Mouse (Mus musculus) left cerebral cortex, adult 2 months (tissue): Measurements from ENCODE around the gene Sulf2. TPM values are rescaled to one million over a fixed set of nuclear protein-coding genes. Genes with fewer than 3 reads are reported as not detected.

Experiments used
- DNase-seq, 2 experiments: peaks; one replicate each; pipeline ENCODE4 v3.0.0; 2021 to 2022; ENCODE audit warnings: low spot score in 2 of 2, mixed read lengths in 1 of 2; ENCODE audit errors: extremely low spot score in 1 of 2
- H3K27ac ChIP-seq: fragments of 200-600 bp; 2 replicates; pipeline ENCODE4 v1.8.1; 2022
- H3K4me3 ChIP-seq: fragments of 200-600 bp; 2 replicates; pipeline ENCODE4 v1.8.1; 2022
- CTCF ChIP-seq: fragments of 200-600 bp; IDR thresholded peaks from 2 replicates; pipeline ENCODE4 v1.8.1; 2022; ENCODE audit warnings: antibody characterized with exemption, mild to moderate bottlenecking, moderate library complexity
- intact Hi-C: fragments of 180-260 bp; cut with DNase I; formaldehyde crosslinking; loops from one replicate; pipeline ENCODE4 v1.15.1; 2025
- total RNA-seq, 2 experiments: library from RNA; stranded (reverse); gene quantifications; 2 replicates each; pipeline ENCODE4 v1.2.3; 2021

Sulf2 gene
- total RNA-seq, 2 experiments from 2014 or later: 100 to 102 TPM

- DNase-seq: no peak
- Histone ChIP-seq H3K27ac (no peak overlapping the region), H3K4me3 (no peak overlapping the region)
- intact Hi-C loops: no loop called here
- TF ChIP-seq CTCF: no peak
These were observed 11.6 kb downstream of the Sulf2 start for GRCm38 (mm10) chr2:166143871-166144270.

DNA sequence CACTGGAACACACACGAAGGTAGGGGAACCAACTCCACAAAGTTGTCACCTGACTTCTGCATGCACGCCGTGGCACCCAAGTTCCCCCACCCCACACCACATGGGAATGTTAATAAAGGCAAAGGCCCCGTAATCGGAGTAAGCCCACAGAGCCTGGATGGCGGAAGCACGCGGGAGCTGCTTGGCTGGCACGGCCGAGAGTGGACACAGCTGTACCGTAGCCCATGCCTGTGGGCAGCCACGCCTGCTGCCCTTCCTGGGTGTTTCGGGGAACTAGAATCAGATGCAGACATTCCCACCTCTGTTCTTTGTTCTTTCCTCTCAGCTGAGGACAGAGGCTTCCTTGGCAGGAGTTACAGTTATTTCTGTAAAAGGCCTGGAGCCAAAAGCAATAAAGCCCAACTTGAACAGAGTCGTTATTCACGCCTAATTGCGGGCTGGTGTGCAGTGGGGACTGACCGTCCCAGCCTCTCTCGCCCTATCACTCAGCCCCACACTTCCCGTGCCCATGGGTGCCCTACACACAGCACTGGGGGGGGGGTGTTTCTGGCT is 12.8 kb downstream of the Sulf2 start:
- H3K4me3 ChIP-seq: no peak overlapping the region
- intact Hi-C loops: no loop called here
- peak in 1 of 2 experiments; percentile 35 for DNase-seq
- TF ChIP-seq CTCF: no peak
- H3K27ac ChIP-seq: peak overlapping the region; percentile 63

DNA sequence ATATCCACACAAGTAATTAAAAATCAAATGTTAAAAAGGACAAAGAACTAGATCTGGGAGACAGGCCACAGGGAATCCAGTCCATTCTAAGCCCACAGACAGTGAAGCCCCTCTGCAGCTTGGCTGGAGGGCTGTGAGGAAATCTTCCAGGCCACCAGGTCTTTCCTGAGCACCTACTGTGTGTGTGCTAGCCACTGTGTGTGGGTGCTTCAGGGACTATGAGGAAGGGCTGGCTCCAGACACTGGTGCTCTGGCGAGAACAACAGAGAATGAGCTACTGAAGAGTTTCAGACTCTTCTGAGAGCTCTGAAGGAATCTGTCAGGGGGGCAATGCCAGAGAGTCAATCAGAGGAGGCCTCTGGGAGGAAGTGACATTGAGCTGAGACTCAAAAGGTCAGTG is 13.6 kb downstream of the Sulf2 start:
- no peak for DNase-seq
- no peak for TF ChIP-seq CTCF
- intact Hi-C loops: no loop called here
- peak overlapping the region; percentile 61 for H3K27ac ChIP-seq
- no peak overlapping the region for H3K4me3 ChIP-seq

GRCm38 (mm10) chr2:166141039-166141438 is 14.4 kb downstream of the Sulf2 start:
- TF ChIP-seq CTCF: no peak
- intact Hi-C loops: no loop called here
- Histone ChIP-seq H3K27ac (peak overlapping the region; percentile 30; the same call in 1 of the 2 replicates), H3K4me3 (no peak overlapping the region)
- DNase-seq: no peak

DNA sequence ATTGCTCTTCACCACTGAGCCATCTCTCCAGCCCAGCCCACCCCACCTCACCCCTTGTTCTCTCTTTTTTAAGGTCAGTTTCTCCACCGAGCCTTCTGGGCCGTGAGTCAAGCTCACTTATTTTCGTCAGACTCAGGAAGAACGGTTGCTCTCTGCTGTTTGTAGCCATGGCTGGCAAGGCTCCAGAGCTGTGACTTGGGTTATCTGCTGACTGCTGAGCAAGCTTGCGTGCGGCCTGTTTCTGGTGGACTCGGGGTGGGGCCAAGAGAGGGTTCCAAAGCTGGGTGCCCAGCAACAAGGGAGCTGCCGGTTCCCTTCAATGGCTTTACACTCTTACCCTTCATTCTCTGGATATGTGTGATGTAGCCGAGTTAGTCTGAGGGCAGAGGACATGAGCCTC is 15.0 kb downstream of the Sulf2 start:
- TF ChIP-seq CTCF: no peak
- peak; percentile 37 to 41 for DNase-seq
- H3K27ac ChIP-seq: peak overlapping the region; percentile 30; the same call in 1 of the 2 replicates
- intact Hi-C loops: no loop called here
- H3K4me3 ChIP-seq: no peak overlapping the region

DNA sequence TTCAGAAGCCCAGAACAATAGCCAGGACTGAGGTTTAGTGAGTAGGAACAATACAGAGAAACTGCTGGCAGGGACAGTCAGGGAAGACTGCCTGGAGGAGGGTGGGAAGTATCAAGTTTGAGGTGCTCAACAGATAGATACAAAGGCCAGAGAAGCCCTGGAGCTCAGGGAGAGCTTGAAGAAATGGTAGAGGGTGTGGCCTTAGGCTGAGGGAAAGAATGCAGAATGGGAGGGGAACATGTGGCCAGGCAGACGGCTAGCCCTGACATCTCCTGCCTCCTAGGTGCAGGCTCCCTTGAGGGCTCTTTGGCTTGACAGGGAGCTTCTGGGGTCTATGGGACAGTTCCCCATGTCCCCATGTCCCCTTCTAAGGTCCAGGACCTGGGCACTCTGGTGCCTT is 17.2 kb downstream of the Sulf2 start:
- no peak for DNase-seq
- intact Hi-C loops: no loop called here
- no peak overlapping the region for H3K4me3 ChIP-seq
- no peak for TF ChIP-seq CTCF
- H3K27ac ChIP-seq: no peak overlapping the region

DNA sequence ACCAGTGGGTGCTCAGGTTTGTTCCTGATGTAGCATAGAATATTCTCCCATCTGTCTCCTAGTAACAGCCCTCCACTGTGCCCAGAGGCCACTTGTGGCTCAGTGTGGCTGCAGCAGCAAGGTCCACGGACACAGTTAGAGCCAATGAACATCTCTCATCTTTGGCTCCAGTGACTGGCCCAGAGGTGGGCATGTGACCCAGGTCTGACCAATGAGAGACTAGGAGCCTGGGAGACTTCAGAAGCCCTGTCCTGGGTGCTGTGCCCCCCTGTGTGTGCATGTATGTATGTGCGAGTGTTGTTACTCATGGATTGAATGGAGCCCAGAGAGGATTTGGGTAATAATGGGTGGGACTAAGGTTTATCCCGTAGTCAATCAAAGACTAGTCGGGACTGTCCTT is 18.0 kb downstream of the Sulf2 start:
- no peak overlapping the region for H3K4me3 ChIP-seq
- no peak for TF ChIP-seq CTCF
- H3K27ac ChIP-seq: no peak overlapping the region
- DNase-seq: no peak
- intact Hi-C loops: no loop called here

DNA sequence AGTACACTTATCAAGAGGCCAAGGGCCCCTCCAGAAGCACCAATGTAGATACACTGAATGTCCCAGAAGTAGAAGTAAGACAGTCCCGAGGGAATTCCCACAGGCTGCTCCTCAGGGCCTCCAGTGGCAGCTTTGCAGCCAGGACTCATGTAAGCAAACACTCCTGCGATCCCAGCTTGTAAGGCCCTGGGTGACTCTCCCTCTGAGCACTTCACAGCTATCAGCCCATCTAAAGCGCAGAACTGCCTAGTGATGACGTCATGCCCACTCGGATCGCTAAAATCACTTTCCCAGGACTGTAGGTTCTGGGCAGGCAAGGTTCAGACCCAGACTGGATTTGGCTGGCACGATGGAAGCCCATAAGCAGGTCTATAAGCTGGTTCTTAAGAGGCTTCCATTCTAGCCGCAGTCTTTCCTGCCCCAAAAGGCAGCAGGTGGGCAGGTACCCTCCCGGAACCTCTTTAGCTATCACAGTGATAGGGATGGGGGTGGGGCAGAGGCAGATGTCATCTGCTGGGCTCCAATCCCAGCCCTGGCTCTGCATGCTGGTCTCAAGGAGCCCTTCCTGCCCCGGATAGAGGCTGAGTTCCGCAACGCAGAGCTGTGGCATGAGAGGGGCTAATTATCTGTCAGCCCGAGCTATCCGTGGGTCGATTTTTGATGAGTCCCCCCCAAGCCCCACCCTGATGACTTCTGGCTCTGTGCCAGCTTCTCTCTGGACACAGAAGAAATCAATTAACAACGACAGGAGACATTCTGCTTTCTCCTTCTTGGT is 19.6 kb downstream of the Sulf2 start:
- H3K27ac ChIP-seq: no peak overlapping the region
- TF ChIP-seq CTCF: no peak
- DNase-seq: no peak
- intact Hi-C loops: no loop called here
- H3K4me3 ChIP-seq: no peak overlapping the region

- Histone ChIP-seq H3K27ac (no peak overlapping the region), H3K4me3 (no peak overlapping the region)
- TF ChIP-seq CTCF: no peak
- DNase-seq: no peak
- intact Hi-C loops: no loop called here
These were observed 26.7 kb downstream of the Sulf2 start for GRCm38 (mm10) chr2:166128756-166129155.

DNA sequence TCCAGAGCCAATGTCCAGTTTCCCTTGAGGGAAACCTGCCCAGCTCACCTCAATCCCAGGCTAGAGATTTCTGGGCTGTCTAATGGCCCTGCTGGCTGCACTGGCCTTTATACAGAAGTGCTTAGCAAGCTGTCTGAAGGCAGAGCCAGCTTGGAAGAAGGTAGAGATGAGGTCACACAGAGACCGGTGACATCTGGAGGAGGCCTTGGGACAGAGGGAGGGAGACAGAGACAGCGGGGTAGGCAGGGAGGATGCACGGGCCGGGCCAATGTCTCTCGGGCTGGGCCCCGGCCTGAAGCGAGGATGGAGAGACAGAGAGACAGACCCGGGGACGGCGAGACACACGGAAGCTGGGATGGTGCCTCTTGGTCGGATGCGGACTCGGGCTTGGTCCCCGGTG is 27.4 kb downstream of the Sulf2 start:
- no peak for TF ChIP-seq CTCF
- no peak for DNase-seq
- intact Hi-C loops: no loop called here
- no peak overlapping the region for H3K27ac ChIP-seq
- H3K4me3 ChIP-seq: no peak overlapping the region

DNA sequence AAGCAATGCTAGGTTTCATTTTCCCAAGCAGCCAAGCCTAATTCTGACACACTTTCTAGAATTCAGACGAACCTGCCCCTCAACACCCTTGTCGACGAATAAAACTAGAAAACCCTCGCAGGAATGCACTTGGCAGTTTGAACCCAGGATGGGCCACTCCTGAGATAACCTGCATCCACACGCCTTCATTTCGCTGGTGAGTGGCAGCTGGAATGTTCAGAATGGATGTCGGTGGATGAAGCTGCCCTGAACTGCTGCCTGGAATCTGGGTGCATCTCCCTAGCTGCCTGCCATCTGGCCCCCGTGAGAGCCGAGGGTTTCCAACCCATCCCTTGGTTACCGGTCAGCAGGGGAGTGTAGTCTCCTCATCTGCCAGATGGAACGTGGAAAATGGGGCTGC is 29.1 kb downstream of the Sulf2 start:
- DNase-seq: no peak
- H3K27ac ChIP-seq: no peak overlapping the region
- H3K4me3 ChIP-seq: no peak overlapping the region
- TF ChIP-seq CTCF: no peak
- intact Hi-C loops: no loop called here

DNA sequence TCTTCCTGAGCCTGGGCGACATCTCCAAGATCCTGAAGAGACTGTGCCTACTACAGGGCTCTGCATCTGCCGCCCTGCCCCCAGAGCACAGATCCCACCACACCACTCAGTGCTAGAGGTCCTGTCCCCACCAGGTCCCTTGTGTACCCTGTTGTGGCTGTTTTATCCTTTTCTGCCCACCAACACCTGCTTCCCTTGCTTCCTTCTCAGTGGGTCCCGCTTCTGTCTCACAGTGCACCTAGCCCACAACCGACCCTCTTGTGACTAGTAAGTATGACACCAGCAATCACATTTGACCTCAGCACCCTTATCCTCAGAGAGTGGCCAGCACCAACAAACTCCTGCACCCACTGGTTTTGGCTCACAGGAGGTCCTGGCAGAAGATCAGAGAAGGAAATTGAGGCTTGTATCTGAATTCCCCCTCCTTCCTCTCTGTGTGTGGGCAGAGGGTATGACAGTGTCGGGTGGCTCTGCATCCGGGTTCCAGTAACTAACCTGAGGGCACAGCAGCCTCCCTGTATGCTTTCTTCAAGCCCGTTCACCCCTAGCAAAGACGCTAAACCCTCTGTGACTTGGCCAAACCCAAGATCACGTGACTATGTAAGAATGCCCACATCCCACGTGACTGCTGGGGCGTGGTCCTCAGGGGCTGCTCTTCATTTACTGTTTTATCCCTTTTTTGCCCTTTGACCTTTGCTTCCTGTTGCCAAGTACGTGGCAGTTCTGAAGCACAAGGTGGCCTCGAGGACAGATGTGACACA is 29.8 kb downstream of the Sulf2 start:
- intact Hi-C loops: no loop called here

More for the DNA sequence above, 29.8 kb downstream of the Sulf2 start:
- no peak for DNase-seq
- no peak for TF ChIP-seq CTCF
- Histone ChIP-seq H3K27ac (no peak overlapping the region), H3K4me3 (no peak overlapping the region)
